Mouse (Mus musculus) Muller cell, postnatal 12 days (primary cell): Measurements from ENCODE around the gene Plekha1.

ENCODE experiments used
- DNase-seq: peaks from one replicate; pipeline ENCODE4 v3.0.0-alpha.2; 2015; ENCODE audit errors: inconsistent ontology term

Plekha1 gene

GRCm38 (mm10) chr7:130865613-130866591 lies at the start of gene Plekha1:
Plekha1 (plus strand) TSS chr7:130865756.
- DNase-seq = peak; percentile 99

- DNase-seq = no peak
Observed at GRCm38 (mm10) chr7:130816243-130816642, 49.3 kb upstream of the Plekha1 start.

- peak; percentile 48 for DNase-seq
Observed at GRCm38 (mm10) chr7:130818813-130819212, 46.7 kb upstream of the Plekha1 start.

- peak; percentile 59 for DNase-seq
Observed at GRCm38 (mm10) chr7:130819624-130820023, 45.9 kb upstream of the Plekha1 start.

GRCm38 (mm10) chr7:130823992-130824391 lies 41.6 kb upstream of the Plekha1 start:
- no peak for DNase-seq

GRCm38 (mm10) chr7:130826343-130826742 lies 39.2 kb upstream of the Plekha1 start:
- DNase-seq = no peak

GRCm38 (mm10) chr7:130827431-130827830 lies 38.1 kb upstream of the Plekha1 start:
- peak; percentile 60 for DNase-seq

- no peak for DNase-seq
Observed at GRCm38 (mm10) chr7:130827844-130828403, 37.6 kb upstream of the Plekha1 start.

- no peak for DNase-seq
Observed at GRCm38 (mm10) chr7:130828475-130828874, 37.1 kb upstream of the Plekha1 start.

- DNase-seq = no peak
Observed at GRCm38 (mm10) chr7:130831586-130831985, 34.0 kb upstream of the Plekha1 start.

- peak; percentile 91 for DNase-seq
Observed at GRCm38 (mm10) chr7:130834299-130834698, 31.3 kb upstream of the Plekha1 start.

- DNase-seq = peak; percentile 83
Observed at GRCm38 (mm10) chr7:130834958-130835861, 30.3 kb upstream of the Plekha1 start.

GRCm38 (mm10) chr7:130836066-130836465 lies 29.5 kb upstream of the Plekha1 start:
- no peak for DNase-seq

GRCm38 (mm10) chr7:130837941-130838657 lies 27.5 kb upstream of the Plekha1 start:
- peak; percentile 95 for DNase-seq

- peak; percentile 70 for DNase-seq
Observed at GRCm38 (mm10) chr7:130838658-130839025, 26.9 kb upstream of the Plekha1 start.

GRCm38 (mm10) chr7:130839380-130840100 lies 26.0 kb upstream of the Plekha1 start:
- no peak for DNase-seq

GRCm38 (mm10) chr7:130847164-130847718 lies 18.3 kb upstream of the Plekha1 start:
- DNase-seq = no peak

GRCm38 (mm10) chr7:130854684-130855292 lies 10.8 kb upstream of the Plekha1 start:
- no peak for DNase-seq

GRCm38 (mm10) chr7:130855681-130856080 lies 9.9 kb upstream of the Plekha1 start:
- DNase-seq = peak; percentile 95

- no peak for DNase-seq
Observed at GRCm38 (mm10) chr7:130857973-130858372, 7.6 kb upstream of the Plekha1 start.
